Mouse (Mus musculus): ENCODE results near the gene Stap2.

Stap2 gene

DNA sequence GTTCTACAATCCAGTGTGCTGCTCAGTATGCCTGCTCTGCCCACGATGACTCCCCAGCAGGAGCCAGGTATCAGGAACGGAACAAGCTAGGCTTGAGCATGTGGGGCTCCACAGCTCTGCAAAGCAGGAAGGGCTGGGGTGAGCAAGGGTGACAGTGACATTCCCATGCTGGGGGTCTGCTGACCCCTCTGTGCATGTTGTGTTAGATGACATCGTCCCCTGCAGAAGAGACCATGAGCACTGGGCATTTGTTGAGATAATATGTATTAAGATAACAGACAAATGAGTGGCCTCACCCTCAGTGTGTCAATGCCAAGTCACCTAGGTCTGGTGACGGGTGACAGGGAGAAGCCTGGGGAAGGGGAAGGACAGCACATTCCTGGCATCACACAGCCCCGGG is 19.5 kb upstream of the Stap2 start:
- in situ Hi-C loops (cut with MseI, MboI): no loop called here

DNA sequence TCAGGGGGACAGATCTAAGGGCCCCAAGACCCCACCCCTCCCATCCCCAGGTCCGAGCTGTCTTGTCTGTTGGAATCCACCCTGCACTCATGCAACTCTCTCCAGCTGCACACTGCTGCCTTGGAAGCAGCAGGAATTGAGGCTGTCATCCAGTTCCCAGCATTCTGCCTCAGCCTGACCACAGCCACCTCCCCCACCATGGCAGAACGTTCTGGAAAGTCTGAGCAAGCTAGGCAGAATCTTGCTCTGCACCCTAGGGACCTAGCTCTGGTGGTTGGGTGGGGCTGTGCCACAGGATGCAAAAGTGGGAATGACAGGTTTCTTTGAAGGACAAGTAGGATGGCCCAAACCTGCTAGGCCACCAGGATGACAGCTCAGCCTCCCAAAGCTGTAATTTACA is 19.1 kb upstream of the Stap2 start:
- in situ Hi-C loops (cut with MseI, MboI): no loop called here

DNA sequence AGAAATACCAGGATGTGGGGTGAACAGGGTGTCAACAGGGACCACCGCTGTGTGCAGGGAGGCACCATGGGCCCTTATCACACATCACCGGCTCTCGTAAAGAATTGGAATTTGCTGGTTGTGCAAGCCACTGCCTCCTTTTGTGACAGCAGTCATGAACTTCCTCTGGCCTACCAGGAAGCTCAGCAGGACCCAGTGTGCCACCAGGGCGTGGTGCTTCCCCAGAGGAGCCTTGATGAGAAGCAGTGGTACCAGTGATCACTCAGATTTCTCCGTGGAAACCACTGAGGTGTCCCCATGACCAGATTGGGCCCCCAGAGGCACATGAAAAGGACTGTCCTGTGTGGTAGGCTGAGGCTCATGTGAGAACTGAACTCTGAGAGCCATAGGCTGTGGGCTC is 18.0 kb upstream of the Stap2 start:
- in situ Hi-C loops (cut with MseI, MboI): no loop called here

DNA sequence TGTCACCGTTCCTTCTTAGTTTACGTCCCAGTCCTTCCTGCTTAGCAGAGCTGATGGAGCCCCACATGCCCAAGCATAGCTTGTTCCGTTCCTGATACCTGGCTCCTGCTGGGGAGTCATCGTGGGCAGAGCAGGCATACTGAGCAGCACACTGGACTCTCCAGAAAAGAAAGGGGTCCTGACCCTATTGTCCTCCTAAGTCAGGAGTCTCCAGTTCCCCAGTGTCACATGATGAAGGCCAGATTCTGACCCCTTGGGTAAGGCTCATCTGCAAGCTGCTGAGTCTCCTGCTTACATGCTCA is 17.6 kb upstream of the Stap2 start:
- in situ Hi-C loops (cut with MseI, MboI): no loop called here

DNA sequence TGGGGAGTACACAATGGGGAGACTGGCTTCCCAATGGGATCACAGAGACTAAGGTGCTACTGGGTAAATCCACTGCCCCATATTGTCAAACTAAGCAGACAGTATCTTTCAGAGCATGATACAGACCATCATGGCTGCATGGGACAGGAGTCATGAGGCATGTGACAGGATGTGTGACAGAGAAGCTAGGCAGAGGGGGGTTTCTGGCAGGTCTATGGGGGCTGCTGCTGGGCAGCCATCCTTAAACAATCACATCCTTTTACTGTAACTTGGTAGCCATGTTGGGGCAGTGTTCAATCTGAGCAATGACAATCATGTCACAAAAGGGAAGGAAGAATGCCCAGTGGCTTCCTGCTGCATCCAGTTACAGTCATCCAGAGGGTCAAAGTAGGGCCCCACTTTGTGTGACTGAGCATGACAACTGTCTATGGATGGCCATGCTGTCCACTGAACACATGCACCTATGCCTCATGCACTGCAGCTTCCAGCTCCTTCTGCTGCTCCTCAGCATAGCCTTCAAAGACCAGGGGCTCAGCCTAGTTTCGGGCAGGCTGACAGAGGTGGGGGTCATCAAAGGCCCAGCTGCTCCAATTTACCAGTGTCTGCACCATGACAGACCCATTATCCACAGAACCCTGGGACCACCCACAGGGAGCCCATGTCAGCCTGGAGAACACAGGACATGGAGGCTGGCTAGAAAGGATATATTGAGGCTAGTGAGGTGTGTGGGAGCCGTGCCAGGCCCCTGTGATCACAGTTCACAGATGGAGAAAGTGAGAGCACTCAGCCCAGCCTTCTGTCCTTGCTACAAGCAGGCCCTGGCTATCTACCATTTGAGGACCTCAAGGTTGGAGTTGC is 17.0 kb upstream of the Stap2 start:
- in situ Hi-C loops (cut with MseI, MboI): no loop called here

DNA sequence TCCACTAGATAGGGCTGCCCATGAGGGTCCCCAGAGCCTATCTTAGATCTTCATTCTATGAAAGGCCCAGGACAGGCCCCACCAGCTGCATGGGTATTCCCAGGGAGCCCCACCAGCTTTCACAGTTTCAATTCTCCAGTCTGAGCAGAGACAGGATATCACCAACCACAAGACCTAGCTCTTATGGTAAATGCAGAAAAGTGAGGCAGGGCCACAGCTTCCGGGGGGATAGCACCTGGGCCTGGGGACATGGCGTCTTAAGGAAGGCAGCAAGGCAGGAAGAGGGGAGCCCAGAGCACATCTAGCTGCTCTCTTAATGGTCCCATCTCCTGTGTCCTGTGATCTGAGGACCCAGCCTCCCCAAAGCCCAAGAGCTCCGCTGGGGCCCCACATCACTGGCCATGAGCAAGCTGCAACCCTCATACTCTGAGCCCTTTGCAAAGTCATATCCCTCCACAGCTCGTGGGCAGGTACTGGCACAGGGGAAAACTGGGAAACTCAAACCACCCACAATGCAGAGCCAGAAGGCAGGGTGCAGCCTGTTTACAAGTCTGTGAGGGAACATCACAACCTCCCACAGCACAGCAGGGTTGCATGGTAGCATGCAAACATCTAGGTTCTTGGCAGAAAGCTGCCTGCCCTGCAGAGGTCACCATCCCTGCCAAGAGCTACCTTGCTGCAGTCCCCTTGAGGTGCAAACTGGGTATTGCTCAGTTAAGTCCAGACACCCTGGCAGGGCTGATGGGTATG is 16.0 kb upstream of the Stap2 start:
- in situ Hi-C loops (cut with MseI, MboI): no loop called here

DNA sequence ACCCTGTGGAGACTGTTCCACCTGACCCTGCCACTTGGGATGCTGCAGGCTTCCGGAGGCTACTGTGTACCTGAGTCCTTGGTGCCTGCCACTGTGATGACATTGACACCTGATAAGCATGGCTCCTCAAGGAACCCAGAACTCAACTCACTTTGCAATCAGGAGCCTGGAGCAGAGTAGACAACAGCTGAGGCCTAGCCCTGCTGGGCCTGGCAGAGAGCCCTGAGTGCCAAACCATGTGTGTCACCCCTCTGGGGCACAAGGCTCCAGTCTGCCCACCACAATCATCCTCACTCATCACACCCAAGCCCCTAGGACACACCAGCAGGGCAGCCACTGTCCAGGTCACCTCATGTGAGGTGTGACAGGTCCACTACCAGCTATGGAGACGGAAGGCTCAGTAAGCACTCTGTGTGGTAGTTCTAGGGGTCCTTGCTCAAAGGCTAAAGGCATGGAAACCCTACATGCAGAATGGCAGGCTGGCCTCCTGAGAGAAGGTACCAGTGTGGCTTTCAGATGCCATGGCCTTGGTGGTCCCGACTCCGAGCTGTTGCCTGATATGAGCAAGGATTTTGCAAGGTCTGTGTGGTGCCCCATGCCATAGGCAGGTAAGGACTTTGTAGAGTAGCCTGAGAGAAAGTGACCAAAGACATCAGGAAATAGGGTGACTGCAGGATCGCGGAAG is 15.2 kb upstream of the Stap2 start:
- in situ Hi-C loops (cut with MseI, MboI): no loop called here

DNA sequence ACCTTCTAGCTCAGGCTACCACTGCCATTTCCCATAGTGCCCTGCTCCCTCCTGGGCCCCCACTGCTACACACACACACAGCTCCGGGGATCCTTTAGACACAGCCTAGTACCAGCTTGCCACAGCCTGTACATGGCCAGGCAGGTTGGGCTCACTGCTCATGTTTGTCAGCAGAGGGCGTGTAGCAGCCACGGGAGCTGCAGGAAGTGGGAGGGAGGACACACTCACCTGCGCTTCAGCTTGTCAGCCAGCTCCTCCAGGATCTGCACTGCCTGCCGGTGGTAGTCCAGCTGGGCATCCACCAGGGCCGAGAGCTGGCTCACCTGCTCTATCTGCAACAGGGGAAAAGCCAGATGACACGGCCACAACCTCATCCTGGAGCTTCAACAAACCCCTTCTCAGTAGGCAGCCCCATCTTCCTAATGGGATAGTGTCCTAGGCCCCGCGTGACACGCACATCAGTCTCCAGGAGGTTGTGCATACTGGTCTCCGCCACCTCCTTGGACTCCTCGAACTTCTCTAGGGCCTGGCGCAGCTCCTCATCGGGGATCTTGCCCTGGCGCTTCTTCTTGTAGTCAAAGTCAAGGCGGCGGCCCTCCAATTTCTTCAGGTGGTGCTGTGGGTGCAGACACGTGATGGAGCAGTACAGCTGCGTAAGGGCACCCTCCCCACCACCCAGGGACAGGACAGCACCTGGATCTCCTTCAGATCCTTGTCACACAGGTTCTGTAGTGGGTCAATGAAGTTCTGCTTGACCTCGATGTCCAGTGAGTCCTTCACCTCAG is 13.2 kb upstream of the Stap2 start:
- in situ Hi-C loops (cut with MseI, MboI): loop anchor here (5.0 to 10.0 kb wide), 2 partner anchors 46 to 54 kb away; partner anchors contain the start of gene Shd (in 1 of the 2)

DNA sequence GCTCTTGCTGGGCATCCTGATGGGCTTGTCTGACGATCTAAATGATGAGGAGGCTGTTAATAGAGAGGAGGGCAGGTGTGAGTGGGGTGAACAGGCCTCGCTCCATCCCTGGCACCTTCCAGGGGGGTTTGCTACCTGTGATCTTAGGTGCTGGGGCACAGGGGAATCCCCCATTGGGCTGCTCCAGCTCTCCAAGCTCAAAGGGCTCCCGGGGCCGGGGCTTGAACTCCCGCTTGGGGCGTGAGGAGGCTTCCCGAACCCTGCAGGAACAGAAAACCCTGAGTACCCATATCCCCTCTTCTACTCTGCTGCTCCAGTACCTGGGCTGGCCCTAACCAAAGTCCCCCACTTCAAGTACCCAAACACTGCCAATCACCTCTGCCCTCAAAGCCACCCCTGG is 12.5 kb upstream of the Stap2 start:
- in situ Hi-C loops (cut with MseI, MboI): loop anchor here (5.0 to 10.0 kb wide), 2 partner anchors 46 to 53 kb away; partner anchors contain the start of gene Shd (in 1 of the 2)

DNA sequence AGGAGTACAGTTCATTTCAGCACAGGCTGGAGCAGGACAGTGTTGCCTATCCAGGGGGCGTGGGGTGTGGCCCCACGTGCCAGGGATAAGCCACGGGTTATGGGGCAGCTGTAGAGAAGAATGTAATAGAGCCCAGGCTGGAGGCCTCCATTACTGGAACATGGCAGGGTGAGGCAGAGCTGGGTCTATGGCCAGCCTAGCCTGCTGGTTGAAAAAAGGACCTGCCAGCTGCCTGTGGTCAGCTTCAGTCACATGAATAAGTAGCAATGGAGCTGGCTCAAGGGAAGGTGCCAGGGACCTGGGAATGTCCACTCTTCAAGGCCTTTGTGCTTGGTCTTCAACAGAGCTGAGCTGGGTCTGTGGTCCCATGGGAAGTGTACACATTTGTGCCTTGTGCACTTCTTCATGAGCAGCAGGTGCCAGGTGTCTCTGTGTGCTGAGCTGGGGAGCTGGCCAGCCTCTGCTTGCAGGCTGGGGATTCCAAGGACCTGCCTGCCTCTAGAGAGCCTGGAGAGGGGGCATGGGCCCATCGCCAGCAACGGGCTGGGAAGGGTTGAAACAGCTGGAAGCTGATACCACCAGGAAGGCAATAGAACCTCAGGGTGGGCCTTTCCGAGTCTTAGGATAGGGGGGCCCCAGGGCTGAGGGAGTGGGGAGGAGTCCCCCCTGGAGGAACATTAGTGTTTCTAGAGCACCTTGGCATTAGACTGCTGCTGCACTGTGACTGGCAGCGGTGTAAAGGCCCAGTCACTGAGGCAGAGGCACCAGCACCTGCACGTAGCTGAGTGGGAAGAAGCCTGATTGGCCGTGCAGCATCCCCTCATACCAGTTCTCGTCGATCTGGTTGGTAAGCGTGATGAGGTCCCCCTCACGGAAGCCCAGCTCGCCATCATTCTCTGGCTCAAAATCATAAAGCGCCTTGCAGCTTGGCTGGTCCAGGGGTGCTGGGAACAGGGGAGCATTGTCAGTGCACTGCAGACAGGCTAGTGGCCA is 11.7 kb upstream of the Stap2 start:
- in situ Hi-C loops (cut with MseI, MboI): loop anchor here (5.0 to 10.0 kb wide), 2 partner anchors 45 to 52 kb away; partner anchors contain the start of gene Shd (in 1 of the 2)

DNA sequence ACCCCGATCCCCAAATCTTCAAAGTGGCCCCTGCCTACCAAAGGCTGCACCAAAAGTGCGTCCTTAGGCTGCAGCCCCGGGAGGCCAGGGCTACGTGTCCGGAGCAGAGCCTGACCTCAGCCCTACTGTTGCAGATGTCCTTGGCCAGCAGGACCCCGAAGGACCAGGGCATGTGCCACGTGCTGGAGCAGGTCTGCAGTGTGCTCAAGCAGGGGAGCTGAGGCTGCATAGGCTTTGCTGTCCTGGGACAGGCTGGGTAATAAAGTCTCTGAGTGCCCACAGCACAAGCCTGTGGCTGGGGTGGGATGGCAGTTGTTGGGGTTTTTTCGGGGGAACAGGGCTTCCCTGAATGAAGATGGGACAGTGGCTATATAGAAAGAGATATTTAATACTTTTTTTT is 11.0 kb upstream of the Stap2 start:
- in situ Hi-C loops (cut with MseI, MboI): loop anchor here (5.0 to 10.0 kb wide), 2 partner anchors 44 to 52 kb away; partner anchors contain the start of gene Shd (in 1 of the 2)

DNA sequence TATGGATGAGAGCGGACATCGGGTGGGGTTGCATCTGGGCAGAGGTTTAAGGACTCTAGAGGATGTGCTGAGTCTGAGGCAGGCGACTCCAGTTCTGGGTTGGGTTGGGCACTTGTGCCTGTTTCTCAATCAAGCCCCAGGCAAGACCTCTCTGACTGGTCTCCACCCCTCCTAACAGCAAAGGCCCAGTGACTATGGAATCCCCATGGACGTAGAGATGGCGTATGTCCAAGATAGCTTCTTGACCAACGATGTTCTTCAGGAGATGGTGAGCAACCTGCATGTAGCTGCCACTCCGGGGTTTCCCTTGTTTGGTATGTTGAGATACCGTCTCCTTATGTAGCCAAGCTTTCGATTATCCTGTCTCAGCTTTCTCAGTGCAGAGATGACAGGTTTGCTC is 9.9 kb upstream of the Stap2 start:
- in situ Hi-C loops (cut with MseI, MboI): loop anchor here (5.0 to 10.0 kb wide), 2 partner anchors 43 to 50 kb away; partner anchors contain the start of gene Shd (in 1 of the 2)

DNA sequence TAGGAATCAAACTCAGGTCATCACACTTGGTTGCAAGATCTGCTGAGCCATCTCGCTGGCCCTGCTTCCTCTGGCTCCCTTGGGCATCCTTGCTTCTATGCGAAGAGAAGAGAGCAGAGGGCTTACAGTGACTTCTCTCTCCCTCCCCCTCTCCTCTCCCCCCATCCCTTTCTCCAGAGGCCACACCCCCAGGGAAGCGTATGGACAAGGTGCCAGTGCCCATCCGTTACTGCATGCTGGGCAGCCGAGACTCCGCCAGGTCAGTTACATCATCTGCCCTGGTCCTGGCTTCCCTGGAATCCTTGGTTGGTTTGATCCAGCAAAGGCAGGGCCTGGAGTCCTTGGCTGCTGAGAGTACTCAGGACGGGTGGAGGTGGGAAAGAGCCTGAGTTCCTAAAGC is 6.1 kb upstream of the Stap2 start:
- in situ Hi-C loops (cut with MseI, MboI): loop anchor here in 1 of 2 experiments (10.0 kb wide), 1 partner anchor 47 kb away; no protein-coding TSS in a partner anchor

DNA sequence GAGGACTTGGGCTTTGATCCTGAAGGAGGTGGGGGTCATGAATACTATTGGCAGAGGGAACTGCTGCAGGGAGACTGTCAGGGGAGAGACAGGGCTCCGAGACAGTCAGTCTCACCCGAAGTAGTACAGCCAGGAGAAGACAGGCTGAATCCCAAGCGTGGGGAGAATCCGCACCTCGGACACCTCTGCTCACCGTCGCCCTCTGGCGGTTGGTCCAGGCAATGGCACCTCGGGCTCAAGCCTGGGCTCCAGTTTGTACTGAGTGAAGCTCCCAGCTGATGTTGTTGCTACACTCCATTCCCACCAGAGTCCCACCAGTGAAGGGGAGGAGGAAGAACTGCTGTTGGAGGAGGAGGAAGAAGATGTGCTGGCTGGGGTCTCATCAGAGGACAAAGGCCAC is 5.3 kb upstream of the Stap2 start:
- in situ Hi-C loops (cut with MseI, MboI): loop anchor here in 1 of 2 experiments (10.0 kb wide), 1 partner anchor 46 kb away; no protein-coding TSS in a partner anchor

DNA sequence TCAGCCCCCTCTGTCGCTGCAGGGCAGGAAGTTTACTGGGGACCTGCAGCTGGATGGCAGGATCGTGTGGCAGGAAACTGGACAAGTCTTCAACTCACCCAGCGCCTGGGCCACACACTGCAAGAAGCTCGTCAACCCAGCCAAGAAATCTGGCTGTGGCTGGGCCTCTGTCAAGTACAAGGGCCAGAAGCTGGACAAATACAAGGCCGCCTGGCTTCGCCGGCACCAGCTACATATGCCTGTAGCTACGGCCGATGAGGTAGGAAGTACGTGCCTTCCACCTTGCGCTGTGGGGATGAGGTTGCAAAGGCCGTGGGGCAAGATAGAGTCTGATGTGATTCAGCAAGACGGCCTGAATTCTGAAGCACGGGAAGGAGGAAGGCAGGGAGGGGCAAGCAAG is 4.9 kb upstream of the Stap2 start:
- in situ Hi-C loops (cut with MseI, MboI): loop anchor here in 1 of 2 experiments (10.0 kb wide), 1 partner anchor 45 kb away; no protein-coding TSS in a partner anchor

DNA sequence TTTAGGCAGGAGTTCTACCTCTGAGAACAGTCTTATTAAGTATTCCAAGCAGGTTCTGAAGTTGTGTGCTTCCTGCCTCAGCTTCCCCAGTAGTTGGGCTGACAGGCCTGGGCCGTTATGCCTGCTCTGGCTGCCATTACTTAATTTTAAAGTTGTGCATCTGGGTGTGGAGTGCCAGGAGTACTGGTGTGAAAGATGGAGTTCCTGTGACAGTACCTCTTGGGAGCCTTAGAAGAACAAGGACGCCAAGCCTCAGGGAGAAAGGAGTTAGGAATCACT is 4.5 kb upstream of the Stap2 start:
- in situ Hi-C loops (cut with MseI, MboI): loop anchor here in 1 of 2 experiments (10.0 kb wide), 1 partner anchor 45 kb away; no protein-coding TSS in a partner anchor

DNA sequence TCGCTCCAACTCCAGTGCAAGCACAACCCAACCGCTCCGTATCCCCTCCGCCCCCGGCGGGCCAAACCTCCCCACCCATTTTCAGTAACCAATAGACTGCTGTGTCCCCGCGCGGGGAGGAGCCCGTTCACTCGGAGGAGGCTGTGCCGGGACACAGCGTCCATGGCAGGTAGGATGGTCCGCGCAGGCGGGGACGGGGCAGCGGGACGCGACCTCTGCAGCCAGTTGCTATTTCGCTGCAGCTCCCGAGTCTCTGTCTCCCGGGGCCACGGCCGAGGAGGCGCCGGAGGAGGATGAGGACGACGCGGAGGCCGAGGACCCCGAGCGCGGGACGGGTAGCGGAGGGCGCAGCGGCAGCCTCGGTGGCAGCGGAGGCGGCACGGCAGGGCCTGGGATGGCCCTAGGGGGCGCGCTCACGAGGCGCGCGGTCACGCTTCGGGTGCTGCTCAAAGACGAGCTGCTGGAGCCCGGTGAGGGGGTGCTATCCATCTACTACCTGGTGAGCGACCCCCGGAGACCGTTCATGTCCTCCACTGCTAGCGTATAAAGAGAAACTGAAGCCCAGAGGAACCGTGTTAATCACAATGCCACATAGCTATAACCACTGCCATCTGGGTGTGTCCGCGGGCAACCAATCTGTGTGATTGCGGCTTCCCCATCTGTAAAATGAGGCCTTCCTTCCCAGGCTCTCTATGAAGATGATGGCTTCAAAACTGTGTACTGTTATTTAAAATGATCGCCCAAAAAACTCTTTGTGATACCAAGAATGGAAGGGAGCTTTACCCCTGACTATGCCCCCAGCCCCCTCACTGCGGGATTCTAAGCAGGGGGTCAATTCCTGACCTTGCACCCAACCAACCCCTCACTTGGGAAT is 3.9 kb upstream of the Stap2 start:
- in situ Hi-C loops (cut with MseI, MboI): no loop called here

DNA sequence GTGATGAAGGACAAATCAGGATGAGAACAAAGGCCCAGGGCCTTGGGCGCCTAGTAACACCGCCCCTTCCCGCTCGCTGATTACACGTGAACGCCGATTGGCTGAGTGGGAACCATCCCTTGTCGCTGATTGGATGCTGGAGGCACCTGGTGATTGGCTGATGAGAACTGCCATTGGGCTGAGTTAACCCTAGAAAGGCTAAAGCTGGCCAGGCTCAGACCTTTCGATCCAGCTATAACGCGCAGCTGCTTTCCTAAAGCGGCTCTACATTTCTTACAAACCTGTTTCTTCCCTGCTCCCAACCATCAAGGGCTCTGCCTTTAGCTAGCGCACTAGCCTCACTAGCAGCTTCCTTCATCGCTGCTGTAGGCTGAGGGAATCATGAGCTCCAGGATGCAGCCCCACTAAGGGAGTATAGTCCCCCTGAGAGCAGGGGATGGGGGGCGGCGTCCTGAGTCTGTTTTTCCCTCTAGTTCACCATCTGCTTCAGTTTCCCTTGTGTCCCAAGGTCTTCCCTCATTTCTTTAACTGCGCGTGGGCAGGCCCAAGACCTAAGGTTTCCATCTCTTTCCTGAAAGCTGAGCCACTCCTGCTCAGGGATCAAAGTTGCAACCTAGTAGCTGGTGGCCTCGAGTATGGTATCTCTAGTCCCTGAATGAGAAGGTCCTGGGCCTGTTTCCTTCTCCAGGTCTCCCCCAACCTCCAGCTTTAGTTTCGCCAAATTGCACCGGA is 3.1 kb upstream of the Stap2 start:
- in situ Hi-C loops (cut with MseI, MboI): no loop called here

All from mouse trophoblast stem cell (cell line).